Mouse (Mus musculus): ENCODE measurements at regions not wholly inside any gene's neighbourhood (a gene's known extent, or its start where the extent isn't known, plus 50 kb on each side); places are given as distances from the start of the nearest gene placed in this dataset.

GRCm38 (mm10) chr4:55924974-55925373 lies 392.7 kb upstream of the Klf4 start:
- no peak for ATAC-seq

- no peak for ATAC-seq
Measured at GRCm38 (mm10) chr4:55921217-55921616, 389.0 kb upstream of the Klf4 start.

GRCm38 (mm10) chr4:55894116-55894885 lies 362.0 kb upstream of the Klf4 start:
- no peak for ATAC-seq

GRCm38 (mm10) chr4:55891656-55892055 lies 359.4 kb upstream of the Klf4 start:
- no peak for ATAC-seq

- no peak for ATAC-seq
Measured at GRCm38 (mm10) chr4:55887581-55887980, 355.3 kb upstream of the Klf4 start.

- ATAC-seq = no peak
Measured at GRCm38 (mm10) chr4:55882541-55882940, 350.3 kb upstream of the Klf4 start.

GRCm38 (mm10) chr4:55875304-55875703 lies 343.0 kb upstream of the Klf4 start:
- no peak for ATAC-seq

GRCm38 (mm10) chr4:55874875-55875274 lies 342.6 kb upstream of the Klf4 start:
- ATAC-seq = no peak

- no peak for ATAC-seq
Measured at GRCm38 (mm10) chr4:55874276-55874675, 342.0 kb upstream of the Klf4 start.

- ATAC-seq = no peak
Measured at GRCm38 (mm10) chr4:55860055-55860454, 327.8 kb upstream of the Klf4 start.

- ATAC-seq = no peak
Measured at GRCm38 (mm10) chr4:55859211-55859761, 327.0 kb upstream of the Klf4 start.

- ATAC-seq = no peak
Measured at GRCm38 (mm10) chr4:55851430-55851829, 319.2 kb upstream of the Klf4 start.

GRCm38 (mm10) chr4:55851027-55851426 lies 318.8 kb upstream of the Klf4 start:
- no peak for ATAC-seq

- ATAC-seq = no peak
Measured at GRCm38 (mm10) chr4:55843727-55844401, 311.6 kb upstream of the Klf4 start.

- no peak for ATAC-seq
Measured at GRCm38 (mm10) chr4:55838568-55838967, 306.3 kb upstream of the Klf4 start.

GRCm38 (mm10) chr4:55824047-55824760 lies 291.9 kb upstream of the Klf4 start:
- no peak for ATAC-seq

GRCm38 (mm10) chr4:55823583-55823982 lies 291.3 kb upstream of the Klf4 start:
- no peak for ATAC-seq

GRCm38 (mm10) chr4:55817035-55817818 lies 285.0 kb upstream of the Klf4 start:
- ATAC-seq = no peak

GRCm38 (mm10) chr4:55815832-55816231 lies 283.6 kb upstream of the Klf4 start:
- ATAC-seq = no peak

GRCm38 (mm10) chr4:55812846-55813245 lies 280.6 kb upstream of the Klf4 start:
- no peak for ATAC-seq

- ATAC-seq = no peak
Measured at GRCm38 (mm10) chr4:55811656-55812055, 279.4 kb upstream of the Klf4 start.

- ATAC-seq = no peak
Measured at GRCm38 (mm10) chr4:55808501-55808900, 276.2 kb upstream of the Klf4 start.

Data from inflammation-experienced regulatory T-cells, adult 6 months (primary cell).